Mouse (Mus musculus): ENCODE measurements around the gene Fastkd5. TPM values are rescaled to one million over a fixed set of nuclear protein-coding genes. Genes with fewer than 3 reads are reported as not detected.

Fastkd5 gene
- polyA plus RNA-seq (2012; rRNA removed) = 5.7 and 8.3 TPM in 2 replicates

GRCm38 (mm10) chr2:130629839-130630203 is at the start of gene Fastkd5, which contains the start of gene Ubox5:
Gene Fastkd5, minus strand, starts transcription at chr2:130630027.
Gene Ubox5, minus strand, starts transcription at chr2:130630038.

GRCm38 (mm10) chr2:130667559-130667958 is 37.7 kb upstream of the Fastkd5 start, which contains the start of gene Itpa:
Gene Itpa, plus strand, starts transcription at chr2:130667610.

DNA sequence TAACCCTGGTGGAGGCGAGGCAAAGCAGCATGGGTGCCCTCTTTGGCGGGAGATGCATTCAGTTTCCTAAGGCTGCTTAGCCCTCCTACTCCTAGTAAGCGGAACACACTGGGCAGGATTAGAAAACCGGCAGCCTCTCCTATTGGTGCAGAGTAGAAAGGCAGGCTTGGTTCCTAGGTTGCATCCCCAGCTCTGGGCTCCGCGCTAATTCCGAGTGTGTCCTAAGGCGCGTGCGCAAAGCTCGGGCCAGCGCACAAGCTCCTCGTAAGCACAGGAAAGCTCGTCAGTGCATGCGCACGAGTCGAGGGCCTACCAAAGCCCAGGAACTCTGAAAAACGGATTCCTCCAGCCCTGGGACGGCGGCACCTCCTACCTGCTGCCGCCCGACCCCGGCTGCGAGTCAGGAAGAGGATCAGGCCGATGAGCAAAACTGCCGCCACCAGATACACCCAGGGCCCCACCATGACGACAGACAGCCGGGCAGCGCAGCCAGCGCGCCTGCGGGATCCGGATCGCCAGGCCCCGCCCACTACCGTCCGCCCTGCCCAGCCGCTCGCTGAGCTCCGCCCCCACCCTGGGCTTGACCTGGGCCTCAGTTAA is 34.4 kb upstream of the Fastkd5 start, which contains the start of gene Ddrgk1:
Ddrgk1 (minus strand) TSS at position 558 of the 600 bp plus-strand sequence.

DNA sequence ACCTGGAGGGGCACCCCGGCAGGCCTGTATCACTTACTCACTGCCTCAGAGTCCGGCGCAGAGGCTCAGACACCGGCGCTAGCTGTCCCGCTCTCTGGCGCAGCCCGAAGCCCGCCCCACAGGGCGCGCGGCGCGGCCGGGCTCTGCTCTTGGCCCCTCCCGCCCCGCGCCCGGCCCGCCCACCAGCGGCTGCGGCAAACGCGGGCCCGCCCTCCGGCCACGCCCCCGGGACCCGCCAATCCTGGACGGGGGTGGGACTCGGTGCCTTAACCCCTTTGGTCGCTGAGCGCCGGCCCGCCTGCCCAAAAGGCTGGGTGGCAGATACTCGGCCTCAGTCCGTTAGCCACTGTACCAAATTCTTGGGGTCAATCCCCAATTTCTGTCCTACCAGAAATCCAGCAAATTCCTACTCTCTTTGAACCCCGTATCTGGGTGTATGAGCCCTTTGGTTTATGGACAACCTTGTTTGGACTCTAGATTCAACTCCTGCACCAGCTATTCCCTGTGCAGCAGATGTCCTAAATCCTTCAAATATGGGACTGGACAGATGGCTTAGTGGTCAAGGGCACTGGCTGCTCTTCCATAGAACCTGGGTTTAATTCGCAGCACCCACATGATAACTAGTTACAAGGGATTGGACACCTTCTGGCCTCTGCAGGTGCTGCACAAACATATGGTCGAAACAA is 13.0 kb upstream of the Fastkd5 start, which contains the start of gene Lzts3:
Lzts3 (minus strand) TSS at position 120 of the 686 bp plus-strand sequence.

DNA sequence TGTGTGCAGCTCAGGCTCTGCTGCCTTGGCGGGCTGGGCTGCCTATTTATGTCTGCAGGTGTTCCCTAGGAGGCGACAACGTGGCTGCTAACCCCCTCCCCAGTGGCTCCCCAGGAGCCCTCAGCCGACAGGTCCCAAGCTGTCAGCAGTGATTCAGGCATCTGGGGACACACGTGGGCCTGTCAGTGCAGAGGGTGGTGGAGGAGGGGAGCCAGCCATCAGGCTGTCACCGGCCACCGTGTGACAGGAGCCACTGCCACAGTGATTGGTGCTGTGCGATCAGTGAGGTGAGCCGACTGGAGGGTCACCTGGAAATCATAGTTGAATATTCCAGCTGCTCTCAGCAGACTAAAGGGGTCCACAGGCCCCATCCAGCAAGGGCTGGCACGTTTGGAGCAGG is 47.3 kb downstream of the Fastkd5 start, which contains the start of gene Avp:
Avp (minus strand) TSS at position 3 of the 400 bp plus-strand sequence.

GRCm38 (mm10) chr2:130575873-130576272 is 54.0 kb downstream of the Fastkd5 start, which contains the start of gene Oxt:
Gene Oxt, plus strand, starts transcription at chr2:130576173.

Other genes with a start within 250 kb of the Fastkd5 start
- gene Cpxm1, start 232.5 kb downstream of the Fastkd5 start, polyA plus RNA-seq (2012; rRNA removed) = 28.9 and 44.3 TPM in 2 replicates
- gene Gm28372, start 224.8 kb downstream of the Fastkd5 start, polyA plus RNA-seq (2012; rRNA removed) = not detected in 2 replicates
- not detected in 2 replicates for gene 1700020A23Rik, start 224.8 kb downstream of the Fastkd5 start, polyA plus RNA-seq (2012; rRNA removed)
- gene Tmem239, start 223.5 kb downstream of the Fastkd5 start, polyA plus RNA-seq (2012; rRNA removed) = not detected in 2 replicates
- gene Vps16, start 205.7 kb downstream of the Fastkd5 start, polyA plus RNA-seq (2012; rRNA removed) = 131 and 175 TPM in 2 replicates
- 26.3 and 33.4 TPM in 2 replicates for gene Pced1a, start 205.3 kb downstream of the Fastkd5 start, polyA plus RNA-seq (2012; rRNA removed)
- gene Ptpra, start 179.7 kb downstream of the Fastkd5 start, polyA plus RNA-seq (2012; rRNA removed) = 68.9 and 84.4 TPM in 2 replicates
- 51.8 and 67.0 TPM in 2 replicates for gene Mrps26, start 66.3 kb downstream of the Fastkd5 start, polyA plus RNA-seq (2012; rRNA removed)
- gene Oxt, start 53.9 kb downstream of the Fastkd5 start, polyA plus RNA-seq (2012; rRNA removed) = 0.11 TPM in 1 of 2 replicates, not detected in the other
- 0.10 TPM in 1 of 2 replicates, not detected in the other for gene Avp, start 47.5 kb downstream of the Fastkd5 start, polyA plus RNA-seq (2012; rRNA removed)
- 7.8 and 12.2 TPM in 2 replicates for gene Ubox5, start within 50 bp of the Fastkd5 start, polyA plus RNA-seq (2012; rRNA removed)
- 10.5 and 17.1 TPM in 2 replicates for gene Lzts3, start 12.8 kb upstream of the Fastkd5 start, polyA plus RNA-seq (2012; rRNA removed)
- 46.3 and 135 TPM in 2 replicates for gene Ddrgk1, start 34.6 kb upstream of the Fastkd5 start, polyA plus RNA-seq (2012; rRNA removed)
- 95.7 and 115 TPM in 2 replicates for gene Itpa, start 37.6 kb upstream of the Fastkd5 start, polyA plus RNA-seq (2012; rRNA removed)
- 1.1 and 1.2 TPM in 2 replicates for gene Slc4a11, start 67.5 kb upstream of the Fastkd5 start, polyA plus RNA-seq (2012; rRNA removed)

All from central nervous system, embryonic 11.5 days (tissue).